Mouse (Mus musculus) limb, embryonic 14.5 days (tissue): ENCODE results near the gene Rtn4rl1. TPM values are rescaled to one million over a fixed set of nuclear protein-coding genes. Genes with fewer than 3 reads are reported as not detected.
A peak's percentile ranks its signal among the peaks of the same experiment; 100 is the strongest.
"Not testable (repeated sequence)": the region's sequence is repeated elsewhere in the genome, so short reads cannot be mapped to it uniquely, and the experiment has no call there.

Experiments
- ATAC-seq: fragments of 200-750 bp; cut with Nextera tagmentation; 2 replicates; pipeline ENCODE4 v1.8.0; 2017; ENCODE audit warnings: low read depth, moderate number of reproducible peaks, moderate TSS enrichment; ENCODE audit not compliant: low FRiP score
- DNase-seq: peaks from one replicate; pipeline ENCODE4 v3.0.0-alpha.2; 2015; ENCODE audit warnings: low spot score
- H3K27ac ChIP-seq: fragments of 300-500 bp; sonication (generic); replicated peaks from 2 replicates; pipeline ENCODE4 v1.5.1; 2014; ENCODE audit warnings: low read depth, mild to moderate bottlenecking, low read length, moderate library complexity, mixed read lengths
- H3K27me3 ChIP-seq: fragments of 300-500 bp; sonication (generic); 2 replicates; pipeline ENCODE4 v1.6.1; 2014; ENCODE audit warnings: low read length, mixed read lengths; ENCODE audit not compliant: control insufficient read depth, insufficient read depth
- H3K36me3 ChIP-seq: fragments of 300-500 bp; sonication (generic); 2 replicates; pipeline ENCODE4 v1.6.1; 2014; ENCODE audit warnings: mild to moderate bottlenecking, low read length, moderate library complexity, mixed read lengths; ENCODE audit not compliant: control insufficient read depth, insufficient read depth
- H3K4me1 ChIP-seq: fragments of 300-500 bp; sonication (generic); 2 replicates; pipeline ENCODE4 v1.6.1; 2014; ENCODE audit warnings: antibody characterized with exemption, low read length, mixed read lengths; ENCODE audit not compliant: control insufficient read depth, insufficient read depth
- H3K4me2 ChIP-seq: fragments of 300-500 bp; sonication (generic); replicated peaks from 2 replicates; pipeline ENCODE4 v1.6.1; 2014; ENCODE audit warnings: low read depth, mild to moderate bottlenecking, low read length, moderate library complexity; ENCODE audit not compliant: severe bottlenecking
- H3K4me3 ChIP-seq: fragments of 300-500 bp; sonication (generic); replicated peaks from 2 replicates; pipeline ENCODE4 v1.5.1; 2014; ENCODE audit warnings: low read length
- H3K9ac ChIP-seq: fragments of 300-500 bp; sonication (generic); 2 replicates; pipeline ENCODE4 v1.6.1; 2014; ENCODE audit warnings: mild to moderate bottlenecking, low read depth, low read length, moderate library complexity; ENCODE audit not compliant: severe bottlenecking
- H3K9me3 ChIP-seq: fragments of 300-500 bp; sonication (generic); 2 replicates; pipeline ENCODE4 v1.6.1; 2016; ENCODE audit warnings: low read length; ENCODE audit not compliant: control insufficient read depth
- POLR2A ChIP-seq: fragments of 200-500 bp; IDR thresholded peaks from 2 replicates; pipeline ENCODE4 v1.8.0; 2012; ENCODE audit warnings: inconsistent platforms, mild to moderate bottlenecking, moderate library complexity, borderline replicate concordance; ENCODE audit not compliant: insufficient read depth, insufficient read length; ENCODE audit errors: extremely low read depth
- WGBS: fragments of 180-500 bp; shearing (Covaris S2); extraction: QIAGEN DNeasy Blood & Tissue Kit; methylation state at CpG from one replicate; pipeline ENCODE4 v1.1.7; 2014; 5-methylcytosine and 5-hydroxymethylcytosine counted together
- polyA plus RNA-seq, 2 experiments: library from polyadenylated mRNA; depleted of rRNA in 1 of 2; stranded (reverse) in 1 of 2; unstranded in 1 of 2; fragments of >200 nt; fragmentation: Nextera tagmentation in 1 of 2; extraction: Ambion mirVana in 1 of 2; gene quantifications; 2 replicates each; pipeline versions ENCODE4 v1.2.1 to v1.2.3; 2012 to 2014

The Rtn4rl1 gene
- polyA plus RNA-seq, 2 experiments = 3.4 to 4.4 TPM

- 2% methylated on average over 59 of the region's 75 CpGs for WGBS
- H3K9ac ChIP-seq = peak overlapping the region; percentile 14
Measured at GRCm38 (mm10) chr11:75172151-75173094, 21.2 kb upstream of the Rtn4rl1 start.

DNA sequence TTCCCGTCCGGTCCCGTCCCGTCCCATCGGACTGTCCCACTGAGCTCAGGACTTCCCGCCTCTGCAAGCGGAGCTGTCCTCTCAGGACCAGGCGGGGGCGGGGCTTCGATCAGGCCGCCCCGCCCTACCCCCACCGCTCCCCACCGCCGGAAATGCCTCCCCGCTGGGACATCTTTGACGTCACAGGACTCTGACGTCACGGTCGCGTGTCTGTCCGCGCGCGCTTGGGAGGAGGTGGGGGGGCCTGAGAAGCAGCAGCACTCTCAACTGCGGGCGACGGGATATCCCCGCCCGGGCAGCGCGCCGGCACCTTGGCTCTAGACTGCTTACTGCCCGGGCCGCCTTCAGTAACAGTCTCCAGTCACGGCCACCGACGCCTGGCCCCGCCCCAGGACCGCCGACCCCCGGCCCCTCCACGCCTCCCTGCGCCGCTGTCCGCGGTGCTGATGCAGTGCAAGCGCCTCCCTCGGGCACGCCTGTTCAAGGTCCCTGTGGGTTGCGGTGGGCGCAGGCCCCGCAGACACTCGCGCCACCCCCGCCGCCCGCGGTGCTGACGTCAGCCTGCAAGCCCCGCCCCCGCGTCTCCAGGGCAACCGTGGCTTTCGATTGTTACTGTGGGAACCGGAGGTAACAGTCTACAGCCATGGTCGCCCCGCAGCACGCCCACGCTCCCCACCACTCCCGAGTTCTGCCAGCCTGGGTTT, 20.3 kb upstream of the Rtn4rl1 start:
- TF ChIP-seq POLR2A = no peak
- H3K9ac ChIP-seq = 0 out of 2 replicates have a peak overlapping the region, but pooled peaks have one; percentile 14
- ATAC-seq (peak; percentile 29), DNase-seq (peak; percentile 70)
- peaks cover 34% of the 10 kb centered on the region for H3K4me1 ChIP-seq
- H3K4me3 ChIP-seq = peak overlapping the region; percentile 64
- peaks cover 14% of the 10 kb centered on the region for H3K36me3 ChIP-seq
- H3K27me3 ChIP-seq = peaks cover 52% of the 10 kb centered on the region
- no peaks in the 10 kb centered on the region for H3K9me3 ChIP-seq
- H3K4me2 ChIP-seq = peak overlapping the region; percentile 89
- under 1% methylated on average over 46 of the region's 71 CpGs for WGBS
- H3K27ac ChIP-seq = no peak overlapping the region

More at GRCm38 (mm10) chr11:75172151-75173094, 21.2 kb upstream of the Rtn4rl1 start:
- Histone ChIP-seq H3K4me3 (peak overlapping the region; percentile 64), H3K4me1 (peaks cover 27% of the 10 kb centered on the region), H3K27me3 (peaks cover 61% of the 10 kb centered on the region), H3K36me3 (peaks cover 8% of the 10 kb centered on the region), H3K4me2 (peak overlapping the region; percentile 89), H3K9me3 (no peaks in the 10 kb centered on the region), H3K27ac (no peak overlapping the region)
- TF ChIP-seq POLR2A = no peak
- DNase-seq = peak; percentile 23
- no peak for ATAC-seq

DNA sequence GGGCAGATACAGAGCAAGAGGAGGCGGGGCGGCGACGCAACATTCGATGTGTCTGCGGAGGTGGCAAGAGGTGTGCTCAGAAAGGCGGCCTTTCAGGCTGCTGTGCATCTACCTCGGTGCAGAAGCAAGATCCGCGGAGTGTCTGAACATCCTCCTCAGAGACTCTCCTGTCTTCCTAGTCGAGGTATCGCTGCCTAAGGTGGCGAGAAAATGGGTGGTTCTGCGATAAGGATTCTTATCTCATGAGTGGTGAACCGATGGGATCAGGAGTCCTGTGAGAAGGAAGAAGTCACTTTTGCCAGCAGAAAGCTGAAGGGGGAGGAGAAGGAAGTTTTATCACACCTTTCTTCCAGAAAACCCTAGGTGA, 19.8 kb upstream of the Rtn4rl1 start:
- Histone ChIP-seq H3K4me3 (peak overlapping the region; percentile 64), H3K27ac (no peak overlapping the region), H3K27me3 (peaks cover 47% of the 10 kb centered on the region), H3K36me3 (peaks cover 14% of the 10 kb centered on the region), H3K9ac (no peak overlapping the region), H3K4me1 (peaks cover 34% of the 10 kb centered on the region), H3K4me2 (peak overlapping the region; percentile 89), H3K9me3 (no peaks in the 10 kb centered on the region)
- 4% methylated on average over 15 of the region's 15 CpGs for WGBS
- ATAC-seq = no peak
- TF ChIP-seq POLR2A = no peak
- DNase-seq = no peak

GRCm38 (mm10) chr11:75174574-75174973, 19.0 kb upstream of the Rtn4rl1 start:
- not testable (repeated sequence) for H3K9me3 ChIP-seq, H3K4me3 ChIP-seq, ATAC-seq, H3K4me2 ChIP-seq, DNase-seq, H3K27ac ChIP-seq, H3K9ac ChIP-seq
- Histone ChIP-seq H3K36me3 (peaks cover 14% of the 10 kb centered on the region), H3K27me3 (peaks cover 41% of the 10 kb centered on the region), H3K4me1 (peaks cover 30% of the 10 kb centered on the region)
- 73% methylated on average over 6 of the region's 6 CpGs for WGBS

DNA sequence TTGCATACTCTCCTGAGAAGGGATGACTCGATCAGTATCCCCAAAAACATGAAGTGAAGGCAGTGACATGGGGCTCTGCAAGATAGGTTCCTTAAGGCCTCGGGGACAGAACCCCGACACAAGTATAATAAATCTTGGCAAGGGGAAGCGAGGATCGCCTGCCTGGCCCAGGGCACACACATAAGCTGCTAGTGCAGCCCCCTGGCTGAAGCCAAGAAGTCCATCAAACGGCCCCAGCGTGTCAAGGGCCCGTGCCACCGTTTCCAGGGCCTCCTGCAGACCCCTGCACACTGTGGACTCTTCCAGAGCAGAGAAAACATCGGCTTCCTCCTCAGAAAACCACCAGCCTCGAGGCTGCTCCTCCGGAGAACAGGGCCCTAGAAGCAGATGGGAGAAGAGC, 15.6 kb upstream of the Rtn4rl1 start:
- WGBS = 46% methylated on average over 12 of the region's 12 CpGs
- Histone ChIP-seq H3K4me1 (peaks cover 13% of the 10 kb centered on the region), H3K4me3 (peak overlapping the region; percentile 79), H3K4me2 (peak overlapping the region; percentile 84), H3K27me3 (peaks cover 7% of the 10 kb centered on the region), H3K36me3 (peaks cover 41% of the 10 kb centered on the region), H3K9me3 (no peaks in the 10 kb centered on the region), H3K27ac (peak overlapping the region; percentile 79; the same call in 1 of the 2 replicates), H3K9ac (peak overlapping the region; percentile 78)
- DNase-seq (no peak), ATAC-seq (no peak)
- no peak for TF ChIP-seq POLR2A
